ENCODE assay signal across 7 mouse cellular contexts in genomic region chr6:113392387-113393071, GRCm38 (mm10). TPM values are rescaled to one million over a fixed set of nuclear protein-coding genes. Genes with fewer than 3 reads are reported as not detected.
A peak's percentile ranks its signal among the peaks of the same experiment; 100 is the strongest.
DNase-seq lines count a peak whose midpoint lies in the region; ATAC-seq and TF ChIP-seq lines count a peak whose summit lies in the region.

No protein-coding gene starts in this region.

- peak overlapping the region; percentile 24 for H3K4me3 ChIP-seq in kidney, adult 2 months (ENCODE audit: insufficient read depth, low read depth, low read length)
- peak overlapping the region; percentile 47 for H3K4me3 ChIP-seq in limb, embryonic 15.5 days
- H3K4me3 ChIP-seq in midbrain, embryonic 14.5 days (replicated peaks; ENCODE audit: low read depth, low read length): peak overlapping the region; percentile 41
- H3K4me3 ChIP-seq in stomach, postnatal 0 days (ENCODE audit: low read depth, low read length): peak overlapping the region; percentile 46

- TF ChIP-seq CTCF in kidney, adult 2 months (conservative IDR thresholded peaks at IDR 0.05; ENCODE audit: insufficient read depth, insufficient read length, low read depth, low read length): no peak
- TF ChIP-seq CTCF in stomach, postnatal 0 days (IDR thresholded peaks at IDR 0.05; ENCODE audit: low read depth): no peak

- ATAC-seq in limb, embryonic 15.5 days (ENCODE audit: insufficient number of reproducible peaks, low FRiP score, low TSS enrichment, low read depth): peak; percentile 40
- peak; percentile 86 for ATAC-seq in midbrain, embryonic 14.5 days (ENCODE audit: low FRiP score, low TSS enrichment)
- ATAC-seq in stomach, postnatal 0 days (ENCODE audit: low FRiP score, low TSS enrichment): peak; percentile 74

- WGBS in kidney, adult 2 months: 6% methylated on average over 51 of the region's 51 CpGs
- 2% methylated on average over 51 of the region's 51 CpGs for WGBS in limb, embryonic 15.5 days
- WGBS in midbrain, embryonic 14.5 days: under 1% methylated on average over 51 of the region's 51 CpGs
- 4% methylated on average over 51 of the region's 51 CpGs for WGBS in stomach, postnatal 0 days

- peaks cover 5% of the 10 kb centered on the region for H3K36me3 ChIP-seq in kidney, adult 2 months (ENCODE audit: control insufficient read depth, insufficient read depth, low read length)
- H3K36me3 ChIP-seq in limb, embryonic 15.5 days: peaks cover 50% of the 10 kb centered on the region
- peaks cover 43% of the 10 kb centered on the region for H3K36me3 ChIP-seq in midbrain, embryonic 14.5 days (ENCODE audit: control insufficient read depth, insufficient read depth, low read length)
- H3K36me3 ChIP-seq in stomach, postnatal 0 days (ENCODE audit: control insufficient read depth, insufficient read depth, low read length): peaks cover 23% of the 10 kb centered on the region

- peak overlapping the region; percentile 59 for H3K9ac ChIP-seq in limb, embryonic 15.5 days
- H3K9ac ChIP-seq in midbrain, embryonic 14.5 days (replicated peaks; ENCODE audit: low read length): peak overlapping the region; percentile 65
- peak overlapping the region; percentile 61 for H3K9ac ChIP-seq in stomach, postnatal 0 days (ENCODE audit: low read length)

- peak; percentile 34 for DNase-seq in adrenal gland, postnatal 4 days (ENCODE audit: low spot score in 2 of 2)
- DNase-seq in embryo, embryonic 11 days: peak; percentile 84
- peak; percentile 27 to 39 for DNase-seq in heart, adult 9 months (ENCODE audit: low spot score in 2 of 2)
- DNase-seq in kidney, adult 2 months: peak; percentile 49
- peak; percentile 82 for DNase-seq in midbrain, embryonic 14.5 days
- DNase-seq in stomach, postnatal 0 days (ENCODE audit: low spot score): peak; percentile 60

- no peak for TF ChIP-seq POLR2A in kidney, adult 2 months (IDR thresholded peaks at IDR 0.05; ENCODE audit: low read depth, low read length)

- no peak for TF ChIP-seq EP300 in stomach, postnatal 0 days (optimal IDR thresholded peaks at IDR 0.05)

- no peaks in the 10 kb centered on the region for H3K27me3 ChIP-seq in kidney, adult 2 months (replicated peaks; ENCODE audit: control insufficient read depth, insufficient read depth, low read length)
- H3K27me3 ChIP-seq in limb, embryonic 15.5 days: peaks cover 3% of the 10 kb centered on the region; the same call in 1 of the 2 replicates
- no peaks in the 10 kb centered on the region for H3K27me3 ChIP-seq in midbrain, embryonic 14.5 days (ENCODE audit: control insufficient read depth, insufficient read depth, low read length)
- H3K27me3 ChIP-seq in stomach, postnatal 0 days (ENCODE audit: control insufficient read depth, insufficient read depth, low read length): no peaks in the 10 kb centered on the region

- H3K27ac ChIP-seq in kidney, adult 2 months (ENCODE audit: insufficient read depth, low read depth, low read length): no peak overlapping the region
- H3K27ac ChIP-seq in limb, embryonic 15.5 days: peak overlapping the region; percentile 24; the same call in 1 of the 2 replicates
- peak overlapping the region; percentile 80 for H3K27ac ChIP-seq in midbrain, embryonic 14.5 days (replicated peaks; ENCODE audit: low read depth, low read length)
- no peak overlapping the region for H3K27ac ChIP-seq in stomach, postnatal 0 days (replicated peaks)

- H3K9me3 ChIP-seq in limb, embryonic 15.5 days: no peaks in the 10 kb centered on the region
- no peaks in the 10 kb centered on the region for H3K9me3 ChIP-seq in midbrain, embryonic 14.5 days (ENCODE audit: control insufficient read depth, low read length)
- H3K9me3 ChIP-seq in stomach, postnatal 0 days (ENCODE audit: control insufficient read depth, low read length): no peaks in the 10 kb centered on the region

- peaks cover 13% of the 10 kb centered on the region for H3K4me1 ChIP-seq in kidney, adult 2 months (ENCODE audit: control insufficient read depth, insufficient read depth, low read length)
- H3K4me1 ChIP-seq in limb, embryonic 15.5 days: peaks cover 24% of the 10 kb centered on the region
- peaks cover 9% of the 10 kb centered on the region for H3K4me1 ChIP-seq in midbrain, embryonic 14.5 days (ENCODE audit: control insufficient read depth, insufficient read depth, low read length)
- peaks cover 3% of the 10 kb centered on the region; the same call in 1 of the 2 replicates for H3K4me1 ChIP-seq in stomach, postnatal 0 days (replicated peaks; ENCODE audit: control insufficient read depth, insufficient read depth)

- peak overlapping the region; percentile 93 for H3K4me2 ChIP-seq in limb, embryonic 15.5 days
- H3K4me2 ChIP-seq in midbrain, embryonic 14.5 days (ENCODE audit: low read length): peak overlapping the region; percentile 76
- H3K4me2 ChIP-seq in stomach, postnatal 0 days (replicated peaks; ENCODE audit: low read depth): peak overlapping the region; percentile 86

RNA-seq across cellular contexts. Expression of gene Ttll3, which starts 3.5 kb away (rescaled TPM):
- 1 to 10 TPM; 6.9 to 7.7 TPM for total RNA-seq in adrenal gland, postnatal 4 days (2021)
- polyA plus RNA-seq in kidney, adult 2 months (2012; rRNA removed): 5.9 and 6.4 TPM in 2 replicates
- 4.4 and 5.6 TPM in 2 replicates for polyA plus RNA-seq in limb, embryonic 15.5 days (2015; fragmentation: Nextera tagmentation; extraction: Ambion mirVana)
- polyA plus RNA-seq in midbrain, embryonic 14.5 days (2014; fragmentation: Nextera tagmentation; extraction: Ambion mirVana): 7.3 and 7.8 TPM in 2 replicates
- 1.2 TPM in 2 replicates for polyA plus RNA-seq in stomach, postnatal 0 days (2015; fragmentation: Nextera tagmentation; extraction: Ambion mirVana)

RNA-seq across cellular contexts. Expression of gene Arpc4, which starts 14.6 kb away (rescaled TPM):
- 100 to 1,000 TPM; 206 to 214 TPM for total RNA-seq in adrenal gland, postnatal 4 days (2021)
- polyA plus RNA-seq in kidney, adult 2 months (2012; rRNA removed): 73.8 and 79.1 TPM in 2 replicates
- 392 and 399 TPM in 2 replicates for polyA plus RNA-seq in limb, embryonic 15.5 days (2015; fragmentation: Nextera tagmentation; extraction: Ambion mirVana)
- 234 and 394 TPM in 2 replicates for polyA plus RNA-seq in midbrain, embryonic 14.5 days (2014; fragmentation: Nextera tagmentation; extraction: Ambion mirVana)
- polyA plus RNA-seq in stomach, postnatal 0 days (2015; fragmentation: Nextera tagmentation; extraction: Ambion mirVana): 314 and 317 TPM in 2 replicates

RNA-seq across cellular contexts. Expression of gene Tada3, which starts 14.8 kb away (rescaled TPM):
- 10 to 100 TPM; 41.3 to 44.6 TPM for total RNA-seq in adrenal gland, postnatal 4 days (2021)
- 23.5 and 24.3 TPM in 2 replicates for polyA plus RNA-seq in kidney, adult 2 months (2012; rRNA removed)
- 45.1 and 48.7 TPM in 2 replicates for polyA plus RNA-seq in limb, embryonic 15.5 days (2015; fragmentation: Nextera tagmentation; extraction: Ambion mirVana)
- polyA plus RNA-seq in midbrain, embryonic 14.5 days (2014; fragmentation: Nextera tagmentation; extraction: Ambion mirVana): 72.2 and 81.9 TPM in 2 replicates
- polyA plus RNA-seq in stomach, postnatal 0 days (2015; fragmentation: Nextera tagmentation; extraction: Ambion mirVana): 21.3 and 23.8 TPM in 2 replicates

RNA-seq across cellular contexts. Expression of gene Rpusd3, which starts 26.6 kb away (rescaled TPM):
- 10 to 100 TPM; 13.9 to 14.7 TPM for total RNA-seq in adrenal gland, postnatal 4 days (2021)
- polyA plus RNA-seq in kidney, adult 2 months (2012; rRNA removed): 159 and 197 TPM in 2 replicates
- polyA plus RNA-seq in limb, embryonic 15.5 days (2015; fragmentation: Nextera tagmentation; extraction: Ambion mirVana): 20.4 and 21.3 TPM in 2 replicates
- polyA plus RNA-seq in midbrain, embryonic 14.5 days (2014; fragmentation: Nextera tagmentation; extraction: Ambion mirVana): 20.7 and 24.6 TPM in 2 replicates
- 11.8 and 12.9 TPM in 2 replicates for polyA plus RNA-seq in stomach, postnatal 0 days (2015; fragmentation: Nextera tagmentation; extraction: Ambion mirVana)

RNA-seq across cellular contexts. Expression of gene Cidec, which starts 43.0 kb away (rescaled TPM):
- total RNA-seq in adrenal gland, postnatal 4 days (2021): 10 to 100 TPM; 49.8 to 62.1 TPM
- polyA plus RNA-seq in kidney, adult 2 months (2012; rRNA removed): 102 and 137 TPM in 2 replicates
- polyA plus RNA-seq in limb, embryonic 15.5 days (2015; fragmentation: Nextera tagmentation; extraction: Ambion mirVana): 0.63 TPM in 1 of 2 replicates, not detected in the other
- not detected in 2 replicates for polyA plus RNA-seq in midbrain, embryonic 14.5 days (2014; fragmentation: Nextera tagmentation; extraction: Ambion mirVana)
- polyA plus RNA-seq in stomach, postnatal 0 days (2015; fragmentation: Nextera tagmentation; extraction: Ambion mirVana): 31.0 and 31.2 TPM in 2 replicates

Comparison
In these comparisons a context has a peak if more than half of its experiments do, and no peak if none do; other contexts are left out.
1. DNase-seq: peak in every context shown above with its lines; median percentile 84 in embryo, embryonic 11 days; 82 in midbrain, embryonic 14.5 days; 60 in stomach, postnatal 0 days; 49 in kidney, adult 2 months; 34 in adrenal gland, postnatal 4 days; 33 in heart, adult 9 months.
2. H3K27ac ChIP-seq: peak in limb, embryonic 15.5 days (single experiment) and midbrain, embryonic 14.5 days (single experiment); none in kidney, adult 2 months (single experiment) and stomach, postnatal 0 days (single experiment).
3. Peak in every context shown above with its lines, with median percentiles within 50 percentile points of each other: H3K4me3 ChIP-seq, ATAC-seq, H3K4me2 ChIP-seq and H3K9ac ChIP-seq.